20 mouse cellular contexts compared by ENCODE assay signal in the genomic region with DNA sequence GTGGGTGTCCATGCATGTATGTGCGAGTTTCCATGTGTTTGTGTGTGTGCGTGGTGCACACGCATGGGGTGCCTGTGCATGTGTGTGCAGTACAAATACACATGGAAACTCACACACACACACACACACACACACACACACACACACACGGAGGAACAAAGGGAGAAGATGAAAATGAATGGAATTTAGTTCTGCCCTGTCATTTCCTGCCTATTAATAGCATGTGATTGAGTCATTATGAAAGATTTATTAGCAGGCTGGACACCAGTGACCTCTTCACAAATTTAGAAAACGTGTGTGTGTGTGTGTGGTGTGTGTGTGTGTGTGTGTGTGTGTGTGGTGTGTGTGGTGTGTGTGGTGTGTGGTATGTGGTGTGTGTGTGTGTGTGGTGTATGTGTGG.
DNase-seq lines count a peak whose midpoint lies in the region; ATAC-seq and TF ChIP-seq lines count a peak whose summit lies in the region.
"Had no signal": no experiment of that assay in that cellular context is flagged by ENCODE, and none has a peak within 500 bp of the region (broad histone marks: within the 10 kb centered on the region; RNA-seq: fewer than 3 reads in every experiment).

No protein-coding gene starts in this region.

- 66% methylated on average over 5 of the region's 5 CpGs for WGBS in heart, postnatal 0 days
- WGBS in neural tube, embryonic 11.5 days, result 83% methylated on average over 5 of the region's 5 CpGs
- WGBS in neural tube, embryonic 15.5 days, result 78% methylated on average over 5 of the region's 5 CpGs

- no peak for TF ChIP-seq CTCF in heart, postnatal 0 days (IDR thresholded peaks at IDR 0.05; ENCODE audit: low read depth)

- no peak overlapping the region for H3K4me2 ChIP-seq in heart, postnatal 0 days (ENCODE audit: low read depth, low read length)
- no peak overlapping the region for H3K4me2 ChIP-seq in neural tube, embryonic 11.5 days (ENCODE audit: low read depth)
- no peak overlapping the region for H3K4me2 ChIP-seq in neural tube, embryonic 15.5 days
- H3K4me2 ChIP-seq: embryonic facial prominence, embryonic 15.5 days; heart, embryonic 15.5 days; midbrain, embryonic 12.5 days; neural tube, embryonic 12.5 days had no signal

- no peaks in the 10 kb centered on the region for H3K36me3 ChIP-seq in heart, postnatal 0 days (replicated peaks; ENCODE audit: control insufficient read depth, insufficient read depth, low read length)
- no peaks in the 10 kb centered on the region for H3K36me3 ChIP-seq in neural tube, embryonic 11.5 days (ENCODE audit: control insufficient read depth, insufficient read depth, low read length)
- no peaks in the 10 kb centered on the region for H3K36me3 ChIP-seq in neural tube, embryonic 15.5 days
- H3K36me3 ChIP-seq: embryonic facial prominence, embryonic 15.5 days; forebrain, embryonic 10.5 days; heart, embryonic 15.5 days; hindbrain, embryonic 10.5 days; midbrain, embryonic 12.5 days; neural tube, embryonic 12.5 days had no signal

- no peak overlapping the region for H3K9ac ChIP-seq in heart, postnatal 0 days (replicated peaks; ENCODE audit: low read depth, low read length)
- H3K9ac ChIP-seq in neural tube, embryonic 11.5 days (ENCODE audit: low read length), result no peak overlapping the region
- no peak overlapping the region for H3K9ac ChIP-seq in neural tube, embryonic 15.5 days (replicated peaks)
- H3K9ac ChIP-seq: embryonic facial prominence, embryonic 15.5 days; heart, embryonic 15.5 days; liver, embryonic 14.5 days; midbrain, embryonic 12.5 days; neural tube, embryonic 12.5 days had no signal

- peaks cover 6% of the 10 kb centered on the region for H3K4me1 ChIP-seq in heart, postnatal 0 days (ENCODE audit: control insufficient read depth, insufficient read depth)
- H3K4me1 ChIP-seq in neural tube, embryonic 11.5 days (ENCODE audit: control insufficient read depth, insufficient read depth, low read length), result no peaks in the 10 kb centered on the region
- H3K4me1 ChIP-seq in neural tube, embryonic 15.5 days, result no peaks in the 10 kb centered on the region
- H3K4me1 ChIP-seq: embryonic facial prominence, embryonic 15.5 days; midbrain, embryonic 12.5 days; neural tube, embryonic 12.5 days had no signal

- DNase-seq in heart, postnatal 0 days (ENCODE audit: low spot score), result no peak
- no peak for DNase-seq in heart, adult 8-10 months (ENCODE audit: low spot score)
- peak; percentile 39 for DNase-seq in kidney, postnatal 10 days
- no peak for DNase-seq in kidney, adult 11 months
- peak; percentile 7 for DNase-seq in neural tube, embryonic 11.5 days (ENCODE audit: low spot score)
- DNase-seq in spleen, postnatal 14 days (ENCODE audit: low spot score in 2 of 2), result no peak
- DNase-seq: cerebellum, adult 2 months; cerebellum, postnatal 36 days; thymus, postnatal 25 days had no signal

- no peaks in the 10 kb centered on the region for H3K27me3 ChIP-seq in heart, postnatal 0 days (ENCODE audit: control insufficient read depth, insufficient read depth, low read length)
- H3K27me3 ChIP-seq in neural tube, embryonic 11.5 days (ENCODE audit: control insufficient read depth, insufficient read depth, low read length), result no peaks in the 10 kb centered on the region
- H3K27me3 ChIP-seq in neural tube, embryonic 15.5 days (replicated peaks), result no peaks in the 10 kb centered on the region
- H3K27me3 ChIP-seq: CH12.LX; embryonic facial prominence, embryonic 15.5 days; heart, embryonic 15.5 days; midbrain, embryonic 12.5 days; neural tube, embryonic 12.5 days had no signal

- TF ChIP-seq EP300 in heart, postnatal 0 days (IDR thresholded peaks at IDR 0.05; ENCODE audit: low read depth), result no peak

- peak overlapping the region; percentile 34; the same call in 1 of the 2 replicates for H3K27ac ChIP-seq in heart, postnatal 0 days (ENCODE audit: low read depth)
- H3K27ac ChIP-seq in neural tube, embryonic 11.5 days (ENCODE audit: low read depth, low read length), result no peak overlapping the region
- no peak overlapping the region for H3K27ac ChIP-seq in neural tube, embryonic 15.5 days (replicated peaks)
- H3K27ac ChIP-seq: embryonic facial prominence, embryonic 15.5 days; forebrain, embryonic 10.5 days; heart, embryonic 15.5 days; hindbrain, embryonic 10.5 days; hindbrain, postnatal 0 days; liver, embryonic 14.5 days; macrophage; midbrain, embryonic 12.5 days; neural tube, embryonic 12.5 days had no signal

- no peak overlapping the region for H3K4me3 ChIP-seq in heart, postnatal 0 days (ENCODE audit: low read depth, low read length)
- no peak overlapping the region for H3K4me3 ChIP-seq in neural tube, embryonic 11.5 days (ENCODE audit: low read depth, low read length)
- H3K4me3 ChIP-seq in neural tube, embryonic 15.5 days (replicated peaks), result no peak overlapping the region
- H3K4me3 ChIP-seq: embryonic facial prominence, embryonic 15.5 days; forebrain, embryonic 10.5 days; heart, embryonic 15.5 days; hindbrain, embryonic 10.5 days; midbrain, embryonic 12.5 days; neural tube, embryonic 12.5 days had no signal

- no peaks in the 10 kb centered on the region for H3K9me3 ChIP-seq in heart, postnatal 0 days (replicated peaks; ENCODE audit: control insufficient read depth, low read length)
- H3K9me3 ChIP-seq in neural tube, embryonic 11.5 days (ENCODE audit: control insufficient read depth, low read length), result no peaks in the 10 kb centered on the region
- no peaks in the 10 kb centered on the region for H3K9me3 ChIP-seq in neural tube, embryonic 15.5 days (replicated peaks)
- H3K9me3 ChIP-seq: embryonic facial prominence, embryonic 15.5 days; forebrain, embryonic 10.5 days; heart, embryonic 15.5 days; hindbrain, embryonic 10.5 days; midbrain, embryonic 12.5 days; neural tube, embryonic 12.5 days had no signal

- ATAC-seq in heart, postnatal 0 days (ENCODE audit: insufficient read depth, low read depth), result peak; percentile 66; the same call in 1 of the 2 replicates
- ATAC-seq in neural tube, embryonic 11.5 days (ENCODE audit: insufficient read depth, low FRiP score, low TSS enrichment), result no peak
- no peak for ATAC-seq in neural tube, embryonic 15.5 days (ENCODE audit: low FRiP score)
- ATAC-seq: hindbrain, postnatal 0 days had no signal

Comparison
In these comparisons a context has a peak if more than half of its experiments do, and no peak if none do; other contexts are left out.
1. DNase-seq: peak in kidney, postnatal 10 days (single experiment) and neural tube, embryonic 11.5 days (single experiment); none in heart, postnatal 0 days (single experiment), heart, adult 8-10 months (single experiment), kidney, adult 11 months (single experiment) and spleen, postnatal 14 days (0 of 2).